Mouse (Mus musculus): ENCODE data around the gene Gpx4.
"Not testable (repeated sequence)": the region's sequence is repeated elsewhere in the genome, so short reads cannot be mapped to it uniquely, and the experiment has no call there.

Gene Gpx4

DNA sequence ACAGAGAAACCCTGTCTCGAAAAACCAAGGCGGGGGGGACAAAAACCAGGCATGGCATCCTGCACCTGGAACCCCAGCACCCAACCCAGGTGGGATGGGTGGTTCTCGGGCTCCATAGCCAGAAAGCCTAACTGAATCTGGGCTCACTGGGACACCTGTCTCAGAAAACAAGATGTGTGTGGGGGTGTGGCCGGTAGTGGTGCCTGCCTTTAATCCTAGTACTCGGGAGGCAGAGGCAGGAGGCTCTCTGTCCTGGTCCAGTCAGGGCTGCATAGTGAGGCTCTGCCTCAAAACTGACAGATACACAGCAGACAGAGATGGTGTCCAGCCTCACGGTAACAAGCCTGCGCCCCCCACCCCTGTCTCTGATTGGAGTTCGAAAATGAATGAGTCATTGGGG, 24.2 kb upstream of the Gpx4 start:
- intact Hi-C loops (cut with DNase I): no loop called here

DNA sequence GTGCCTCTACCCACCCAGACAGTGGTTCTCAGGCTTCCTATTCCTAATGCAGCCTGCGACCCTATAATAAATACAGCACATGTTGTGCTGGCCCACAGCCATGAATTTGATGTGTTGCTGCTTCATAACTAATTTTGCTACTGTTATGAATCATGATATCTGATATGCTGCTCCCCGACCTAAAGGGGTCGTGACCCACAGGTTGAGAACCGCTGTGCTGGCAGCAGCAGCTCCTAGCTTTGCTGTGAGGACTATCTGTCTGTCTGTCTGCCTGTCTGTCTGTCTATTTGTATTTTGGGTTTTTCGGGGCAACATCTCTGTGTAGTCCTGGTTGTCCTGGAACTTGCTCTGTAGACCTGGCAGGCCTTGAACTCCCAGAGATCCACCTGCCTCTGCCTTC, 23.2 kb upstream of the Gpx4 start:
- intact Hi-C loops (cut with DNase I): no loop called here

DNA sequence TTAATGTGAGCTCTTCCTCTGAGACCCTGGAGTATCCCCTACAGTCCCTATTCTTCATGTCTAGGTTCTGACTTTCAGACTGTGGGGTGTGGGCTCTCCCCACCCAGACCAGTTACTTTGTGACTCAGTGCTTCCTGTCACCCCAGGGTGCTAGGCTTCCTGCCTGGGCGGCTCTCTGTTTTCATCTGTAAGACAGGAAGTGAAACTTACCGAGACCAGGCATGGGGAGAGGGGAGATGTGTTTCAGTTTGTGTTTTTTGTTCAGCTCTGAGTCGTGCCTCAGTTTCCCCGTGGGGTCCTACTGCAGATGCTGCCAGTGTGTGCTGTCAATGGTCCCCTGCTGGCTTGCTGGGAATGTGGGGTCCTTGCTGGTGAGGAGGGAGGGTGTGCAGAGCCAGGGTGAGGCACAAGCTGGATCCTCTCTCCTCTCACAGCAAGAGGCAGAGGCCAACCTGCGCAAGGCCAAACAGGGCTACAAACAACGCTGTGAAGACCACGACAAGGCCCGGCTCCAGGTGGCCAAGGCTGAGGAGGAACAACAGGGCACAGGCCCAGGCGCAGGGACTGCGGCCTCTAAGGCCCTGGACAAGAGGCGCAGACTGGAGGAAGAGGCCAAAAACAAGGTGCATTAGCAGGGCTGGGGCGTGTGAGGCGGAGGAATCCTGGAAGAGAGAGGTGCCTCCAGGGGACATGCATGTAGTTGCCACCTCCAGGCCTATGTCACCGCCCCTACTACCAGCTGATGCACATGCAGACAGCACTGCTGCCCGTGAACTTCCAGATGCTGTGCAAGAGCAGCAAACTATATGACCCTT, 22.5 kb upstream of the Gpx4 start:
- intact Hi-C loops (cut with DNase I): no loop called here

DNA sequence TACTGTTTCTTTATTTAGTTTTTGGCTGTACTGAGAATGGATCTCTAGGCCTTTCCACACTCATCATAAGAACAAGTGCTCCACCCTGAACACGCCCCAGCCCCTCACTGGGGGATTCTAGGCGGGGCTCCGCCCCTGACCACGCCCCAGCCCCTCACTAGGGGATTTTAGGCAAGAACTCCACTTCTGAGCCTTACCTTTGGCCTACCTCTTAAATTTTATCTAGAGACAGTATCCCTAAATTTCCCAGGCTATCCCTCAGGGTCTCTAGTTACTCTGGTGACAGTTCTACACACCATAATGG, 22.0 kb upstream of the Gpx4 start:
- intact Hi-C loops (cut with DNase I): no loop called here

DNA sequence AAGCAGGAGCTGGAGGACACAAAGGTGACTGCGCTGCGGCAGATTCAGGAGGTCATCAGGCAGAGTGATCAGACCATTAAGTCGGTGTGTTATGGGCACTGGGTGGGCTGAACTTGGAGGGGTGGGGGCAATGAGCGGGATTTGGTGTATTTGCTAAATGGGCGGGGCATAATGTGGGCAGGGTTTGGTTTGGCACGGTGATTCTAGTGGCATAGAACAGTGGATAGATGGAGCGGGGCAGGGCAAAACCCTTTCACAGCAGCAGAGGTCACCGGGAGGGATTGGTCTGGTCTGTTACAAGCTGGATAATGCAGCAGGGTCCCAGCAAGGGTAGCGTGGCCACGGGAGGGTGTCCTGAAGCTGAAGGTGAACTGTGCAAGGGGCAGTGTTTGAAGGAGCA, 21.5 kb upstream of the Gpx4 start:
- intact Hi-C loops (cut with DNase I): no loop called here

DNA sequence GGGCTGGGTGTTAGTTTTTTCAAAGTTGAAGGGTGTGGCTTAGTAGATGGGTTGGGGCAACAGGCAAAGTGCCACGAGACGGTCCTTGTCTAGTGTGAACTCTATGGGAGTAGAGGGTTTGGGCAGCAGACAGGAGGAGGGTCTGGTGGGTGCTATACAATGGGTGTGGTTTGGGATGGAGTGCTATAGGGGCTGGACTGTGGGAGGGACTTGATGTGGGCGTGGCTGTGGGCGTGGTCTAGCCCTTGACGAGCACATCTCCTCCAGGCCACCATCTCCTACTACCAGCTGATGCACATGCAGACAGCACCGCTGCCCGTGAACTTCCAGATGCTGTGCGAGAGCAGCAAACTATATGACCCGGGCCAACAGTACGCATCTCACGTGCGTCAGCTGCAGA, 21.1 kb upstream of the Gpx4 start:
- intact Hi-C loops (cut with DNase I): no loop called here

DNA sequence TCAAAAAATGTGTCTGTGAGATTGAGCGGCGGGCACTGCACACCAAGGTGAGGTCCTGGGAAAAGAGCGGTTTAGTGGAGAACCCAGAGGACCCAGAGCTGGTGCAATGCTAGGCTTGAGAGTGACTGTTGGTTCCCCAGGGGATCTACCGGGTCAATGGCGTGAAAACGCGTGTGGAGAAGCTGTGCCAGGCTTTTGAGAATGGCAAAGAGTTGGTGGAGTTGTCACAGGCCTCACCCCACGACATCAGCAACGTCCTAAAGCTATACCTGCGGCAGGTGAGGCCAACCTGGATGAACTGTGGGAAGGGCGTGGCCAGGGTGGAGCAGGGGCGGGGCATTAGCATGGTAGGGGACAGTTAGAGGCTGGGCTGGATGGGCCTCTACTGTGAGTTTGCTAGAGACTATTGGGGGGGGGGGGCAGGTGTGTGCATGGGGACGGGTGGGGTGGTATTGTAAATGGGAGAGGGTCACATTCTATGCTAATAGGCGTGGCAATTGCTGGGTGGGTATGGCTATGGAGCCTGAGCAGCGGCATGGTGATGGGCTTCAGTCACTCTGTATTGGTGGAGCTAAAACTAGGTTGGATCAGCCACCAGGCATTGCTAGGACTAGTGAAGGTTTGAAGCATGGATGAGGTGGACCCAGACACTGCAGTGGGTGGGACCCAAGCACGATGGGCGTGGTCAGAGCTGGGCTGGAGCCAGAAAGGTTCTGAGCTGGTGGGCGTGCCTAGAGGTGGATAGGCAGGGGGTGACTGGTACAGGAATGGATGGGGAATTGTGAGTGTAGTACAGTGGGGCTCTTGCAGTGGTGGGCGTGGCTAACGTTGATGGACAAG, 19.1 kb upstream of the Gpx4 start:
- intact Hi-C loops (cut with DNase I): no loop called here

DNA sequence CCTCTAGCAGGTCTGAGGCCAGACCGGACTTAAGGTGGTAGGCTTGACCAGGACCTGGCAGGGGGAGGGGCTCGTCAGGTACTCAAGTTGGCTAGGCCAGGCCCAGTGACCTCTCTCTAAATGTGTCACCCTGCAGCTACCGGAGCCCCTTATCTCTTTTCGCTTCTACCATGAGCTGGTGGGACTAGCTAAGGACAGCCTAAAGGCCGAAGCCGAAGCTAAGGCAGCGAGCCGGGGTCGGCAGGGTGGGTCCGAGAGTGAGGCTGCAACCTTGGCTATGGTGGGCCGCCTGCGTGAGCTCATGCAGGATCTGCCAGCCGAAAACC, 18.5 kb upstream of the Gpx4 start:
- intact Hi-C loops (cut with DNase I): no loop called here

DNA sequence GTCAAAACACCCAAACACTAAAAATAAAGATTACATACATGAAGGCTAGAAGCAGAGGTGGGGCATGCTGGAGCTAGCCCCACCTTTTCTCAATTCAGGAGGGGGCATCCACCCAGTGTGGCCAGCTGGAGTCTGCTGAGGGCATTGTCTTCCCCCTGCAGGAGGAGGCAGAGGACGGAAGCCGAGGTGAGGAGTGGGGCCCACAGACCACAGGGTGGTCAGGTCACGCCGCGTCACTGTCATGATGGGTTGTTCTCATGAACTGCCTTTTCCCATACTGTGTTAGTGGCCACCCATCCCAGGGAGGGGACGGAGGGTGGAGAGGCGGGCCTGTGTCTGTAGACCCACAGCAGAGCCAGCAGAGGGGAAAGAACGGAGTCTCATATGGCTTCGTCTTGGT, 16.8 kb upstream of the Gpx4 start:
- intact Hi-C loops (cut with DNase I): loop anchor here (5.0 kb wide), 1 partner anchor 33 kb away; the partner anchor contains the start of gene Abca7

DNA sequence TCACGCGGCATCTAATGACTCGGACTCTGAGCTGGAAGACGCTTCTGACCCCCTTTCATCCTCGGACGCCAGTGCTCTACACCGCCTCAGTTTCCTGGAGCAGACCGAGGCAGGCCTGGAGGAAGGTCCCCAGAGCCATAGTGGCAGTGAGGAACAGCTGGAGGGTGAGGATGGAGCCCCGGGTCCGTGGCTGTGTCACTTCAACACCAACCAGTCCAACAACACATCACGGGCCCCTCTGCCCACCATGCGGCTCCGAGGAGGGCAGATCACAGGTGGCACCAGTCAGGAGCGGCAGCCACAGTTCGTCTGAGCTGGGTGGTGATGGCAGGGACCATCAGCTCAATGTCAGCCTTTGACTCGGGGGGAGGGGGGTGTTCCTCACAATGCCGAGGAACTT, 16.2 kb upstream of the Gpx4 start:
- intact Hi-C loops (cut with DNase I): loop anchor here (5.0 kb wide), 1 partner anchor 33 kb away; the partner anchor contains the start of gene Abca7

DNA sequence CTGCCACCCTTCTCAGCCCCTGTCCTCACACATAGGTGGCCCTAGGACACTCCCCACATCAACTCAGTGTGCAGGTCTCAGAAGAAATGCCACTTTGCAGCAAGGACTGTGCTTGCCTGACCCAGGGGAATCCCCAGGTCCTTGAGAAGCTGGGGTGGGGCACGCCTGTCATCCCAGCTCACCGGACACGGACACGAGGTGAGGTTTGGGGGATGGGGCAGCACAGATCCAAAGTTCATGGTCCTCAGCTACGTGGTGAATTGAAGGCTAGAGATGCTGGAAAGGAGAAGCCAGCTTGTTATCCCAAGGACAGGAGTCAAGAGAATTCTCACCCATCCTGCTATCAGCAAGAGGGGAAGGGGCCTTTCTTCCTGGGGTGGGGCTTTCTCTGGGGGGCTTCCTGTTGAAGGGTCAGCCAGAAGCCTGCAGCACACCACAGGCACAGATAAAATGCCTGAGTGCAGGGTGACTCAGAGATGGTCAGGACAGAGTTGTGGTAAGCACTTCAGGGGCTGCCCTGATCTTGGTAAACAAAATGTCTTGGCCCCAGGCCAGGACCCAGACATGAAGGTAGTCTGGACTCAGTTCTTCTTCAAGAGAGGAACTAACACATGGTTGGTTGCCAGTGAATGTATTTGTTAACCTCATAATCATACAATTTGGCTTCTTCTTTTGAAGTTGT, 14.0 kb upstream of the Gpx4 start:
- intact Hi-C loops (cut with DNase I): loop anchor here (5.0 kb wide), 1 partner anchor 36 kb away; the partner anchor contains the start of gene Abca7

DNA sequence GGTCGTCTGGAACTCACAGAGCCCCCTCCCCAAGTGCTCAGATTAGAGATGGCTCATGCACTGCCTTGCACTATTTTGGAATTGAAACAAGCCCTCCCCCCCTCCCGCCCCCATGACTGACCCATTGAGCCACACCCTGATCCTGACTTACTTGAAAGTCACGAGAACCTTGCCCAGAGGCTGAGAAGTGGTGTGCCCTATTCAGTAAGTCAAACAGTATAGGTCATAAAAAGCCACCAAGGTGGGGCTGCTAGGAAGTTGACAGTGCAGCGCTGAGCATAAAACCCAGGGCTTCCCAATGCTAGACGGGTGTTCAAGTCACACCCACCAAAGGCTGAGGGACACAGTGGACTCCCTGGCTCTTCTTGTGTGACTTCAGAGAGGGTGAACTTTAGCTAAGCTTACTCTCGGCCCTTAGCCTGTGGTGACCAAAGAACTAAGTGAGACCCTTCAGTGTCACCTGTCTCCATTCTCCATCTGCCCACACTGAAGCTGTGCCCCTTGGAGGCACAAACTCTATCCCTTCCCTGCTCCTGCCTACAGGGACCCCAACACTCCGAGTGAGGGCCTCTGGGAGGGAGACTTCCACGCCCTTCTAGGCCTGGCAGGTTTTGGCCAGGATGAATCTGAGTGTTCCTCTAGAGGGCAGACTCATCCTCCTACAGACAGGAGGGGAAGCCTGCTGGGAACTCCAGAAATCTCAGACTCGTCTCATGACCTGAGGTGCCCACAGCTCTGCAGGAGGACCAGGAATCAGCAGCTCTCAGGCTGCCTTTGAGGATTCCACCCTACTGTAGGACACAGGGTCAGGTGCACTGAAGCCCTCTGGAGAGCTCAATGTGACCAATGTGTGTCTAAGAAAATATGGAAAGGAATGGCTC, 13.2 kb upstream of the Gpx4 start:
- intact Hi-C loops (cut with DNase I): loop anchor here (5.0 kb wide), 1 partner anchor 36 kb away; the partner anchor contains the start of gene Abca7

DNA sequence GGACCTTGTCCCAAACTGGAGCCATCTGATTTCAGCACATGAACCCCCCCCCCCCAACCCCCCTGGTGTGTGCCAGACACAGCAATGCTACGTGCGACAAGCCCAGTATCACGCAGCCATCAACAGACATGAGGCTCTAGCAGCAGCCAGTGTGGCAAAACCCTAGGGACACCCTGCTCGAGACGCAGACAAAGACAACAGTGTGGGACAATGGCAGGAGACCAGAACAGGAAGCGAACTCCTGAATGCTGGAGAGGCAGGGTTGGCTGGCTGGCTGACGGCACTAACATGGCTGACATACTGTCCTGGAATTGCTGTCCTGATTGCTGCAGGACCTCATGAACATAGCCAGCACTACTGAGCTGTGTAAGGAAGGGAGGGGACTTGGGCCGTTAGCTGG, 11.8 kb upstream of the Gpx4 start:
- intact Hi-C loops (cut with DNase I): loop anchor here (5.0 kb wide), 1 partner anchor 77 kb away; no protein-coding TSS in a partner anchor

DNA sequence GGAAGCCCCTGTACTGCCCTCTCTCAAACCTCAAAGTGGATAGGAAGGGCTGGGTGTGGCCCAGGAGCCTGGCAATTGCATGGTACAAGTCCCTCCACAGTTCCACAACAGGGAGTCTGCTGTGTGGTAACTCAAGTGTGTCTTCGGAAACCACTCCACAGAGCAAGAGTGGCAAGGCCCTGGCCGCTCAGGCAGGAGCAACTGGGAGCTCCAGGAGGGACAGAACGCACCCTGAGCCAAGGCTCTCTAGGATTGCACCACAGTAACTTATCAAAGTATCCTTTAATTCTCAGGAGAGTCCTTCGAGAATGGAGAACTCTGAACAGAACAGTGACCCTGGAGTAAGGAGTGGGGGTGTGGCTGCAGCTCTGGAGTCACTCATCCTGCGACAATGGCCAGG, 11.3 kb upstream of the Gpx4 start:
- intact Hi-C loops (cut with DNase I): loop anchor here (5.0 kb wide), 1 partner anchor 77 kb away; no protein-coding TSS in a partner anchor

DNA sequence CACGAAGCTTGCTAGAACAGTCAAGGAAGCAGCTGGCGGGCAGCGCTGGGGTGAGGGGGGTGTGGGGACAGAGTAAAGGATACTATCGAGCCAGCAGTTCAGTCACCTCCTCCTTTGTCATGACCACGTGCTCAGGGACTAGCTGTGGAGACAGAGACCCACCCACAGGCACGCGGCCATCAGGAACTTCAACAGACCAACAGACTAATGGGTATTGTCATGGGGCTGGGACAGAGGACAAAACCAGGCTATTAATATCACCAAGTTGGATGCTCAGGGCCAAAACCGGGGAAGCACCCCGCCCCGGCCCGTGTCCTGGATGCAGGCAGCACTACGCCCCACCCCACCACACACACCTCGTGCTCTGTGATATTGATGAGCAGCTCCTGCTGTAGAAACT, 10.1 kb upstream of the Gpx4 start:
- intact Hi-C loops (cut with DNase I): loop anchor here (5.0 kb wide), 1 partner anchor 75 kb away; no protein-coding TSS in a partner anchor

DNA sequence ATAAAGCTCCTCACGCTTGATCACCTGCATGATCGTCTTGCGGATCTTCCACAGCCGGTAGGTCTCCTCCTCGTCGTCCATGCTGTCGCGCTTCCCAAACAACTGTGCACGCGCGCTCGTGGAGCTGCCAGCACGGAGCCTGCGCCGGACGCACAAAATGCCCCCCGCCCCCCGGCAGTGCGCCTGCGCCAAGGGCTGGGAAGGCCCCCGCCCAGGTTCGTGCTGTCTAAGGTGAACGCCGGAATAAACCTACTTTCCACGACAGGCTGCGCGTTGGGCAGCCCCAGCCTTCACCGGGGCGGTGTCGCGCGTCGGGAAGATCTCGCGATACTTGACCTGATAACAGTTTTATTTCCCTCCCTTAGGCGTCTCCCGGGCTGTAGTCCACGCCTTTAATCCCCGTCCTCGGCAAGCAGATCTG, 7.4 kb upstream of the Gpx4 start, which contains the start of gene Polr2e:
Gene Polr2e, minus strand, starts transcription at position 237 of the 421 bp plus-strand sequence.
- intact Hi-C loops (cut with DNase I): loop anchor here (5.0 kb wide), 1 partner anchor 73 kb away; no protein-coding TSS in a partner anchor

DNA sequence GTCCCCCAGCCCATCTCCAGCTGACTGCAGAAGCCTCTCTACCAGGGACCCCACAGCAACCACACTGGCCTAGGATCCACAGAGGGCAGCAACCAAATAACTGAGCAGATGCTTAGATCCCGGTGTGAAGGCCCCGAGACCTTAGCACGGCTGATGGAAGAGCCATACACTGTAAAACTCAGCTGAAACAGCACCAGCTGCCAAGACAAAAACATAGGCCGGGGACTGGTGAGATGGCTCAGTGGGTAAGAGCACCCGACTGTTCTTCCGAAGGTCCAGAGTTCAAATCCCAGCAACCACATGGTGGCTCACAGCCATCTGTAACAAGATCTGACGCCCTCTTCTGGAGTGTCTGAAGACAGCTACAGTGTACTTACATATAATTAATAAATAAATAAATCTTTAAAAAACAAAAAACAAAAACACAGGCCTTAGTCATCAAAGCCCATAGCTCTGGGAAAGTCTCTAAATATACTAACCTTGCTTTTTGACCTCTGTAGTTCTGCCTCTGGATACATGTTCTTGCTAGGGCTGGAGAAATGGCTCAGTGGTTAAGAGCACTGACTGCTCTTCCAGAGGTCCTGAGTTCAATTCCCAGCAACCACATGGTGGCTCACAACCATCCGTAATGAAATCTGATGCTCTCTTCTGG, 5.4 kb upstream of the Gpx4 start:
- intact Hi-C loops (cut with DNase I): not testable (repeated sequence)

DNA sequence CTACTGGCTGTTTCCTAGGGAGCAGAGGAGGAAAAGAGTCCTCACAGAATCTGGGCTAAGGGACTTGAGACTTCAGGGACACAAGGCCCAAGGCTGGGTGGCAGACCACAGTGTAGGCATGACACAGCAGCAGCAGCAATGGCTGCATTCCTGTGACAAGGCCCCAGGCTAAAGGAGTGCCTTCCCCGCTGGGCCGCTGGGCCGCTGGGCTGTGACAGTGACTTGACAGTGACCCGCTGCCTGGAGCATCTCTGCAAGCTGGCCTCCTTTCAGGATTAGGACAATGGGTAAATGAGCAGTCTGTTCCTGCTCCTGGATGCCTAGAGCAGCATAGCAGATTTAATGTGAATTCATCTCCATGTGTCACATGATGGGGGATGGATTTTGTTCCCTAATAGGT, 2.9 kb upstream of the Gpx4 start:
- intact Hi-C loops (cut with DNase I): no loop called here

DNA sequence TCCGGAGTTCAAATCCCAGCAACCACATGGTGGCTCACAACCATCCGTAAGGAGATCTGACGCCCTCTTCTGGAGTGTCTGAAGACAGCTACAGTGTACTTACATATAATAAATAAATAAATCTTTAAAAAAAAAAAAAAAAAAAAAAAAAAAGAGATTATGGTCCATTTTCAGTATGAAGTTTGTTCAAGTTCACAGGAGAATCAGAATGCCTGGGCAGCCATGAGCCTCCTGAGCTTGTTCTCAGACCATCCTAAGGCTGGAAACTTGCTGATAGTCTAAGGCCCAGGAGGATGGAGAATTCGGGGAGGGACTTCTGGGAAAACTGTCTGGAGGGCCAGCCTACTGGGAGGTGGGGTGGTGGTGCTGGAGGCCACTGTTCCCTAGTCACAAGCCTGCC, 1.6 kb upstream of the Gpx4 start:
- intact Hi-C loops (cut with DNase I): not testable (repeated sequence)

DNA sequence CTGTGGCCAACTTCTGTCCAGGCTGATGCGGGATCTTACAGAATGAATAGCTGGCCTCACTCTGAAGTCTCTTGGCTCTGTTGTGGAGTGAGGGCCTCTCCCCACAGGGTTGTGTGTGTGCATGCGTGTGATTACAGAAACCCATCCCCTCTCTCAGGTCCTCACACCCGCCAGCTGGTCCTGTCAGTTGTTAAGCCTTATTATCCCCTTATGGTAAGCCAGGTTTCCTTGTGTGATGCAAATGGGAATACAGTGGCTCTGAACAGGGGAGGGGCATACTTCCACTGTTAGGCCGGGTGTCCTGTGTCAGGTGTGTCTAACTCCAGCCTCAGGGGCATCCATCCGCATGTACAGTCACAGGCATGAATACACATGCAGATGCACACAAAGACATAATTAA, 1.2 kb upstream of the Gpx4 start:
- intact Hi-C loops (cut with DNase I): no loop called here

All from adrenal gland (tissue).